Mouse (Mus musculus) cortical plate, adult 2 months (tissue): ENCODE data around the gene Emg1.

Experiments
- CTCF ChIP-seq: fragments of 200-500 bp; IDR thresholded peaks from 2 replicates; pipeline ENCODE4 v1.5.1; 2011; ENCODE audit warnings: mild to moderate bottlenecking, control low read depth, low read length; ENCODE audit not compliant: insufficient read depth; ENCODE audit errors: extremely low read depth
- POLR2A ChIP-seq: fragments of 200-500 bp; IDR thresholded peaks from 2 replicates; pipeline ENCODE4 v1.6.1; 2011; ENCODE audit warnings: mild to moderate bottlenecking, low read length, control low read depth; ENCODE audit not compliant: insufficient read depth; ENCODE audit errors: extremely low read depth

DNA sequence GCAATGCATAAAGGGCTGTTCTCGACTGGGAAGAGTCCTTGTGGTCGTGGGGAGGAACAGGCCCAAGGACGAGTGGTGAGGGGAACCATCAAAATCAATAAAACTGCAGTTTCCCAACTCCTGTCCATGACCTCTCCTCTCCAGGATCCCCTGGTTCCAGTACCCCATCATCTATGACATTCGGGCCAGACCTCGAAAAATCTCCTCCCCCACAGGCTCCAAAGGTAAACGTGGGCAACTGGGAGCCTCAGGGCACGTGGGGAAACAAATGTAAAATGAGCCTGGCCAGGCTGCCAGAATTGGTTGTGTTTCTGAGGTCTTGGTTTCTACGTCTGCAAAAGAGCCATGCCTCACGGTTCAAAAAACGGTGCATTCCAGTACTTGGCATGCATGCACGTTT lies 940 bp upstream of the Emg1 start:
- TF ChIP-seq POLR2A (no peak), CTCF (no peak)
